Mouse (Mus musculus): ENCODE results near the gene D5Ertd579e.

- TF ChIP-seq CTCF (IDR thresholded peaks at IDR 0.05; ENCODE audit: borderline replicate concordance, insufficient read depth, low read length), result no peak
- TF ChIP-seq POLR2A (IDR thresholded peaks at IDR 0.05; ENCODE audit: low read depth, low read length), result no peak
Measured at GRCm38 (mm10) chr5:36698067-36698670, 2.3 kb upstream of the D5Ertd579e start.
